Mouse (Mus musculus) bone marrow macrophage, adult 2 months (primary cell): ENCODE results near the gene Pamr1. TPM values are rescaled to one million over a fixed set of nuclear protein-coding genes. Genes with fewer than 3 reads are reported as not detected.

ENCODE experiments used
- H3K27ac ChIP-seq: 2 replicates; pipeline ENCODE4 v1.5.1; 2012; ENCODE audit warnings: low read depth, low read length; ENCODE audit not compliant: insufficient read depth
- H3K4me1 ChIP-seq: 2 replicates; pipeline ENCODE4 v1.6.1; 2012; ENCODE audit warnings: low read length; ENCODE audit not compliant: control insufficient read depth, insufficient read depth
- H3K4me3 ChIP-seq: 2 replicates; pipeline ENCODE4 v1.5.1; 2012; ENCODE audit warnings: mild to moderate bottlenecking, low read length, moderate library complexity; ENCODE audit not compliant: insufficient read depth
- CTCF ChIP-seq: IDR thresholded peaks from 2 replicates; pipeline ENCODE4 v1.5.1; 2012; ENCODE audit warnings: low read depth, mild to moderate bottlenecking, low read length, moderate library complexity
- POLR2A ChIP-seq: IDR thresholded peaks from 2 replicates; pipeline ENCODE4 v1.6.1; 2012; ENCODE audit warnings: mild to moderate bottlenecking, low read depth, low read length, borderline replicate concordance
- polyA plus RNA-seq: library from polyadenylated mRNA; stranded (reverse); fragments of >200 nt; gene quantifications from 2 replicates; pipeline ENCODE4 v1.2.4, GENCODE M21; 2012; ENCODE audit not compliant: missing spikeins, insufficient read depth, insufficient read length

The Pamr1 gene
- polyA plus RNA-seq, 1 experiment, result not detected

DNA sequence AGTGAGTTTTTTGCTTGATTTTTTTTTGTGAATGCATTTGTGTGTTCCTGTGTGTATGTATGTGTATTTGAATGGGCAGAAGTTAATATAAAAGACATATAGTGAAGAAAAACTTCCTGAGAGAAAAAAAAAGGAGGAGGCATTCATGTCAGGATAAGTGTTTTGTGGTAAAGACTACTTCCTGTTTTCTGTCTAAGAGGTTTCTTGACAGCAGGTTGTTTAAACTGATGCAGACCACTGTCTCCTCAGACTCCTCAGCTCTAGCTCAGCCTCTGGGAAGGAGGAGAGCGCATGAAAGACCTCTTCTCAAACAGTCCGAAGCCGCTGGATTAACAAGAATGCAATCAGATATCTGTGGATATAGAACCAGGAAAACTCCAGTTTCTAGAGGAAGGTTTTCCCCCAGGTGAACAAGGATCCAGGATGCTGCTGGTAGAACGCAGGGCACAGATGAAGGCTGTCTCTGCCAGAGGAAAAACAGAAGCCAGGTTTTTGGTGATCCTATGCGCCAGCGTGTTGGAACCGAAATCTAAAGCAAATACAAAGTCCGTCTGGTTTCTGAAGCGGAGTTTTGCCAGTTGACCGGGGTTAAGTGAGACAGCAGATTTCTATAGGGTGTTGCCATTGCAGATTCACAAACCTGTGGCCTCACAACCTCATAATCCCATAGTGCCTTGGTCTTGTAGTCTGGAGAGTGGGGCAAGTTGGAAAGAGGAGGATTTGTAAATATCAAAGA is 45.8 kb downstream of the Pamr1 start:
- no peak overlapping the region for H3K27ac ChIP-seq
- TF ChIP-seq CTCF (no peak), POLR2A (no peak)
- no peaks in the 10 kb centered on the region for H3K4me1 ChIP-seq
- H3K4me3 ChIP-seq, result no peak overlapping the region

DNA sequence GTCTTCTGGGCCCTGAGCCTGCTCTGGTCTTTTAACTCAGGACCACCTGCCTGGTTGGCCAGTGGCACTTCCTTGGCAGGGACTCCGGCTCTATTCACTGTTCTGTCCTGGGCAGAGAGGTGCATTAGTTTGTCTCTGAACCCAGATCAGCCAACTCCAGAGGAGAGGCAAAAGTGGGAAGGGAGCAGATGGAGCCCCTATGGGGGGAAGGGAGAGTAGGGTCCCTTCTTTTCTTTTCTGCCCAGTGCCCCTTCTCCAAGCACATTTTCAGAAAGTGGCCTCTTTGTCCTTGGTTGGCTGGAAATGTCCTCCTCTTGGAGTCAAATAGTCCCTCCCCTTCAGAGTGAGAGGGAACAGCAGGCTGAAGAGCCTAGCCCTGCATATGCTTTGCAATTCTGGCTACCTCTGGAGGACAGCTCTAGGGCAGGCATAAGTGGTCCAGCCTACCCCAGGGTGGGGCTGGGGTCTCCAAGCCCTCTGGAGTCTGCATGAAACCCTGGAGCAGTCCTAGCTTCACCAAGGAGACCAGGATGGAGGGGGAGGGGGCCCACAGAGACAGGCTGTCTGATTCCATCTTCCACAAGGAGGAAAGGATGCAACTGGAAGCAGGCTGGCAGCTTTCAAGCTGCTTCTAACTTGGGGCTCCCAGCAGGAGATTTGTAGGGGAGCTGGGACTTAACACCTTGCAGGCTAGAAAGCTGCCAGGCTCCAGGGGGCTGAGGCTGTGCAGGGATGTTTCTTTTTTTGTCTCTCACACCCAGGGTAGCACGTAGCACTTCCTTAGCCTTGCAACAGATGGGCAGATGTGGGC is 49.3 kb downstream of the Pamr1 start:
- H3K27ac ChIP-seq, result no peak overlapping the region
- TF ChIP-seq POLR2A (no peak), CTCF (no peak)

DNA sequence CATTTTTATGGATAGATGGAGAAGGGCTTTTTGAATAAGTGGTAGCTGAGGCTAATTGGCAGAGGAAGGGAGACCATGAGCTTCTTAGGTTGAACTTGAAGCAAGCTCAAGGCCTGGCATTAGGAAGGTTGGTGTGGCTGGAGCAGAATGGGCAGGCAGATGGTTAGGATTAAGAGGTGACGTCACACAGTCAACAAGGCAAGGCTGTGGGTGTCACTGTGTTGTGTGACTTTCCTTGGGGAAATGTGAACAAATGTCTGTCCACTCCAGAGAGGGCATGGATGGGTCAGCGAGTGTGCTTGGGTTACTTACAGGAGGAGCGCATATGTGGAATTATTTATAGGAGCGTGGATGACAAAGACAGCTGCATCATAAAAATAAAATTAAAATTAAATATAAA is 50.7 kb downstream of the Pamr1 start:
- no peak for TF ChIP-seq POLR2A
- no peak for TF ChIP-seq CTCF

More for the DNA sequence above, 49.3 kb downstream of the Pamr1 start:
- Histone ChIP-seq H3K4me3 (no peak overlapping the region), H3K4me1 (no peaks in the 10 kb centered on the region)

DNA sequence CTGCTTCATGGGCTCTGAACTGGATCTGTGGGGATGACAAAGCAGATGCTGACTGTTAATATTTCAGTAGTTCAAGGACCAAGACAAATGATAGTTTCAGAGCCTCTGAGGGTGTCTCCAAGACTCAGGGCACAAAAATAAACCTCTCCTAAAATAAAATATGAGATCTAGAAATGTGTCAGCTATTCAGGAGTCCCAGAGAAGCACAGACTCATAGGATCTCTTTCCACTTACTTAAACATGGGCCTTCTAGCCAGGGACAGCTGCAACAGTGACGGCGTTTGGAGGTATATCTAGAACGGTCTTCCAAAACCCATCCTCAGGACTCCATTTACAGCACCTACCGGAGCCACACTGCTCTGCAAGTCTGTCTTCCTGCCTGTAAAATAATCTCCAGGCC is 60.7 kb downstream of the Pamr1 start:
- TF ChIP-seq POLR2A, result no peak
- no peak for TF ChIP-seq CTCF
- H3K4me1 ChIP-seq, result no peaks in the 10 kb centered on the region
- no peak overlapping the region for H3K27ac ChIP-seq
- no peak overlapping the region for H3K4me3 ChIP-seq

More for the DNA sequence above, 50.7 kb downstream of the Pamr1 start:
- H3K4me3 ChIP-seq, result no peak overlapping the region
- no peaks in the 10 kb centered on the region for H3K4me1 ChIP-seq
- no peak overlapping the region for H3K27ac ChIP-seq

DNA sequence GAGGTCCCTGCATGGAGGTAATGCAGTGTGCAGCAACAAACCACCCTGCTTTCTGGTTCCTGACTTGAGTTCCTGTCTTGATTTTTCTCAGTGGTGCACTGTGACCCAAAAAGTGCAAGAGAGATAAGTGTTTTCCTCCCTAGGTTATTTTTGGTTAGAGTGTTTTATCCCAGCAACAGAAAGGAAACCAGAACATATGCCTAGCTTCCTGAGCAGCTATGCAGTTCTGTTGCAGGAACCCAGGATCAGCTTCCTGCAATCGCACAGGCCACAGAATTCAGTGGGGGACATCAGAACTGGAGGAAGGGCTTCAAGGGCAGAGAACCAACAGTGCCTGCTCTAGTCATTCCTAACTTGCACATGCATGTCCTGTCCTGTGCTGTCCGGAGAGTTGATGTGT is 66.8 kb downstream of the Pamr1 start:
- Histone ChIP-seq H3K4me1 (no peaks in the 10 kb centered on the region), H3K27ac (no peak overlapping the region), H3K4me3 (no peak overlapping the region)
- TF ChIP-seq CTCF (no peak), POLR2A (no peak)

DNA sequence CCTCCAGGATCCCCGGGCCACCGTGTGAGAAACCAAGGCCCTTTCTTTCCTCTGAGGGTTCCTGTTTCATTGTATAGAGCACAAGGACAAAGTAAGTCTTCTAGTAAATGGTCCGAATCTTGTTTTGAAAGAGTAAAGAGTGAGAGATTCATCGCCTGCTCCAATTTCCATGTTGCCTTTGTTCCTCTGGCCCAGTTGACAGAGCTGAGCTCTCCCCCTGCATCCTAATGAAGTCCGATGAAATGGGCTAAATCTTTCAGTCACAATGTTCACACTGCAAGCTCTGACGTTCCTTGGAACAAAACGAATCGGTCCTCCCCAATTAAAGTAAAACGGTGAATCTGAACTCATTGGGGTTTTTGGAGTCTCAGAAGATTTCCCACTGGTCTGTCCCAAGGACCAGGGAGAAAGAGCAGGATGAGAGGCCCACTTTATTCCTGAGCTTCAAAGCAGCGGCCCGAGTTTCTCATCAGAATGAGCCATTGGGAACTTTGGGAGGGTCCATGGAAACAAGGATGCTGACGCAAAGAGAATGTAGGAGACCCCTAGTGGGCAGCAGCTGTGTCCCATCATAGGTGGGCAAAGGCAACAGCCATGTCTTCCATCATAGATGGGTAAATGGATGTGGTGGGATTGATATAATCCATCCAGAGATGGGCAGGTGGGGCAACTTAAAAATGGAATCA is 71.1 kb downstream of the Pamr1 start:
- no peaks in the 10 kb centered on the region for H3K4me1 ChIP-seq
- H3K27ac ChIP-seq, result no peak overlapping the region
- no peak overlapping the region for H3K4me3 ChIP-seq
- no peak for TF ChIP-seq POLR2A
- no peak for TF ChIP-seq CTCF

DNA sequence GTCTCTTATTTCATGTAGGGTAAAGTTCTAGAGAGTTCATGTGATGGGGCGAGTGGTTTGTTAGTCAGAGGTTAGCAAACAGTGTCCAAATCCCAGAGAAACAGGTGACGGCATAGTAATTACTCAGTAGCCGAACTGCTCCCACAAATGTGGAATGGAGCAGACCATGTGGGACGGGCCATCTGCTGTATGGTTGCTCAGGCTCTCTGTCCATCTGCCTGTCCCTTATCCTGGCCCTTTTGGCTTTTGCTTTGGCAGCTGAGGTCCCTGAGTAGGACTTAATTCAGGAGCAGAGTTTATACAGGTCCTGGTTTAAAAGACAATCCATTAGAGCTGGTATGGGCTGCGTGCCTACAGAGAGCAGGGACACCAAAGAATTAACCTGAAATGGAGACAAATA is 72.4 kb downstream of the Pamr1 start:
- Histone ChIP-seq H3K4me3 (no peak overlapping the region), H3K27ac (no peak overlapping the region), H3K4me1 (no peaks in the 10 kb centered on the region)
- TF ChIP-seq CTCF (no peak), POLR2A (no peak)

DNA sequence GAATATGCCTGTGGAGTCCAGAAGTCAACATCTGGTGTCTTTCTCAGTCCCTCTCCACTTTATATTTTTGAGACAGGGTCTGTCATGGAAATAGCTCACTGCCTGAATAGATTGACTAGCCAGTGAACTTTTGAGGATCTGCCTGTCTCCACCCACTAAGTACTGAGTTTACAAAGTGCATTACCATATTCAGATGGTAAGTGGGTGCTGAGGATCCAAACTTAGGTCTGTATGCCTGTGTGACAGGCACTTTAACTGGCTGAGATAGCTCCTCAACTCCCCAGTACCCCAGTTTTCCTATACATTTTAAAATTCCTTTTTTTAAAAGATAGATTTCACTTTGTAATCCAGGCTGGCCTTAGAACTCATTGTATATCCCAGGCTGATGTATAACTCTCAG is 73.1 kb downstream of the Pamr1 start:
- no peaks in the 10 kb centered on the region for H3K4me1 ChIP-seq
- no peak overlapping the region for H3K27ac ChIP-seq
- TF ChIP-seq CTCF, result no peak
- TF ChIP-seq POLR2A, result no peak
- no peak overlapping the region for H3K4me3 ChIP-seq

DNA sequence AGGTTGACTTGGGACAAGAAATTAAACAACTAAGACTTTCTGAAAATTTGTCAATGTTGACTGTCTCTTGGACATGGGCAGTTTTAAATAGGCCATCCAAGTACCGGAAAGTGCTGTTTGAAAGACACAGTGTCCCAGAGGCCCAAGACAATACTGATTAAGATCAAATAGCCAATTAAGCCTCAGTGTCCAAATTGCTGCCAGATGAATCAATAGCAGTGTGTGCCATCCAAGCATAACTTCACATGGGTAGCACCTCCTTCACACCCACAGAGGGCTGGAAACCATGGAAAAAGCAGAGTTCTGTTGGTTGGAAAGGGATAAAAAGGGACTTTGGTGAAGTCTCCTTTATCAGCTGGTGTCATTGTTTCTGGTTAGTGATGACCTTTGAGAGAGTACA is 74.7 kb downstream of the Pamr1 start:
- Histone ChIP-seq H3K4me1 (no peaks in the 10 kb centered on the region), H3K4me3 (no peak overlapping the region), H3K27ac (no peak overlapping the region)
- TF ChIP-seq CTCF (no peak), POLR2A (no peak)

DNA sequence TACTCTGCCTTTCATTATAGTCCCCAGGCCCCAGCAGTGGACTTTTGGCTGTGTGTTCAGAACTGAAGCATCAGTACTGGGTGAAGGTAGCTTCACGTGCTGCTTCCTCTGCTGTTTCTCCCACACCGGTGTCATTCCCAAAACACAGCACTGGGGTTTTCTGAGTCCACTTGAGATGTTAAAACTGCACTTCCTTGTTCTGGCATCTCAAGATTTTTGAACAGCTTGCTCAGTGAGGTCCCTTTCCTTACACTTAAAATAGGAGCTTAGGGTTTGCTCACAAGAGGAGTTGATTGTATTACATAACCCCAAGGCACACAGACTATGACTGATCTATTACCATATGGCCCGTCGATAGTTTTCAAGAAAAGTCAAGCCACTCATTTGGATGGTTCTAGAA is 82.5 kb downstream of the Pamr1 start:
- H3K4me1 ChIP-seq, result no peaks in the 10 kb centered on the region
- TF ChIP-seq CTCF, result no peak
- TF ChIP-seq POLR2A, result no peak

DNA sequence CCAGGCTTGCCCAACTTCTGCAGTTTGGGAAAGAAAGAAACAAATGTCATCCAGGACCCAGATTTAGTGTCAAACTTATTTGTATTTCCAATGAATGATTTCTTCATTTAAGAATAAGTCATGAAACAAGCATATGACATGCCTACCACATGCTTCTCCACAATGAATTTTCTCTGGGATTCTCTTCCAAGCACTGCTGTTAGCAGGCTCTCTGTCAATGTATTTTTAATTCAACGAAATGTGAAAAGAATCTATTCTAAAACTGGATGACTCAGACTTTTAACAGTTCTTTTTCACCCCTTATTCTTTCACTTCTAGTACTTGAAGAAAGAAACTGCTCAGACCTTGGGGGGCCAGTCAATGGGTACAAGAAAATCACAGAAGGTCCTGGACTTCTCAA is 84.2 kb downstream of the Pamr1 start:
- H3K27ac ChIP-seq, result no peak overlapping the region
- TF ChIP-seq CTCF (no peak), POLR2A (no peak)
- peaks cover 12% of the 10 kb centered on the region for H3K4me1 ChIP-seq
- no peak overlapping the region for H3K4me3 ChIP-seq

More for the DNA sequence above, 82.5 kb downstream of the Pamr1 start:
- no peak overlapping the region for H3K4me3 ChIP-seq
- no peak overlapping the region for H3K27ac ChIP-seq
